Mouse (Mus musculus) natural killer cell, adult 2 months (primary cell): Measurements from ENCODE around the gene Maml3.

Experiments used
- DNase-seq, 2 experiments: peaks; one replicate each; pipeline ENCODE4 v3.0.0; 2022; ENCODE audit warnings: low spot score in 2 of 2

Maml3 gene

DNA sequence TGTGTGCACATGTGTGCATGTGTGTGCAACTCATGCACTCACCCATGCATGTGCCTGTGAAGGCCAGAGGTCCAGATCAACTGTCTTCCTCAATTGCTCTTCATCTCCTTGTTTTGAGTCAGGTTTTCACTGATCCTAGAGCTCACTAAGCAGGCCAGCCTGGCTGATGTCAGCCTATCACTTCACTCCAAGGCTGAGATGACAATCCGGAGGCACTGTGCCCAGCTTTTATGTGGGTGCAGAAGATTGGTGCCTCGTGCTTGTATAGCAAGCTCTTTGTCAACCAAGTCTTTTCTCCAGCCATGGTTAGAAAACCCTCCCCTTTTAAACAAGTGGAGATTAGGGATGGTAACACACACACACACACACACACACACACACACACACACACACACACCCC is 146.1 kb downstream of the Maml3 start:
- no peak for DNase-seq

DNA sequence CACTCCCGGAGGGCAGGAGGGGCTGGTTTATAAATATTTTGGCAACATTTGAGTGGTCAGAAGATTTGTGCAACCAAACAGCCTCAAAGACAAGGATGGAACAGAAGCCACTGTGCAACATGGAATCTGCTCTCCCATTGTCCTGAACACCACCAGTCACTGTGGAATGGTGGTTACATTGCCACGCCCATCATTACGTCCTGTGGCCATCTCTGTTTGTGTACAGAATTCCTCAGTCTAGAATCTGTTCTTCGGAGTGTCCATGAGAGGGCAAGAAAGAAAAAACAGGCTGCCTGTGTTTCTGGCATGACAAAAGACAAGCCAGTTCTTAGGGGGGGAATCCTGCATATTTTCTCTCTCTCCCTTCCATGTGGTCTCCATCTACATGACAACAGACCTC is 150.4 kb downstream of the Maml3 start:
- no peak for DNase-seq

DNA sequence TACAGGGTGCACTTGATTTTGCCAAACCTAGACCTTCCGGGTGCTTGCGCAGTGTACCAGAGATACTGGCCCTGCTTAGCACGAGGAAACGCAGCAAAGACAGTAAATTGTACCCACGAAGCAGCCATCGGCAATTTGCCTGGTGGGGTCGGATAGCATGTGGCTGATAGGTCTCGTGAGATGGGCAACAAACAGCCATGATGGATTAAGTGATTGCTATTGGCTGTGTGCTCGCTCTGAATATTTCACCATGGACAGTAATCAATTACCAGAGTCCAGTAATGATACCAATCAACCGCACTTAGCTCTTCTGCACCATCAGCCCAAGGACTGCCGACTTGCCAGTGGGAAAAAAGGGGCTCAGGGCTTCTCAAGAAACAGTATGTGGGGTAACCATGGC is 150.9 kb downstream of the Maml3 start:
- no peak for DNase-seq

DNA sequence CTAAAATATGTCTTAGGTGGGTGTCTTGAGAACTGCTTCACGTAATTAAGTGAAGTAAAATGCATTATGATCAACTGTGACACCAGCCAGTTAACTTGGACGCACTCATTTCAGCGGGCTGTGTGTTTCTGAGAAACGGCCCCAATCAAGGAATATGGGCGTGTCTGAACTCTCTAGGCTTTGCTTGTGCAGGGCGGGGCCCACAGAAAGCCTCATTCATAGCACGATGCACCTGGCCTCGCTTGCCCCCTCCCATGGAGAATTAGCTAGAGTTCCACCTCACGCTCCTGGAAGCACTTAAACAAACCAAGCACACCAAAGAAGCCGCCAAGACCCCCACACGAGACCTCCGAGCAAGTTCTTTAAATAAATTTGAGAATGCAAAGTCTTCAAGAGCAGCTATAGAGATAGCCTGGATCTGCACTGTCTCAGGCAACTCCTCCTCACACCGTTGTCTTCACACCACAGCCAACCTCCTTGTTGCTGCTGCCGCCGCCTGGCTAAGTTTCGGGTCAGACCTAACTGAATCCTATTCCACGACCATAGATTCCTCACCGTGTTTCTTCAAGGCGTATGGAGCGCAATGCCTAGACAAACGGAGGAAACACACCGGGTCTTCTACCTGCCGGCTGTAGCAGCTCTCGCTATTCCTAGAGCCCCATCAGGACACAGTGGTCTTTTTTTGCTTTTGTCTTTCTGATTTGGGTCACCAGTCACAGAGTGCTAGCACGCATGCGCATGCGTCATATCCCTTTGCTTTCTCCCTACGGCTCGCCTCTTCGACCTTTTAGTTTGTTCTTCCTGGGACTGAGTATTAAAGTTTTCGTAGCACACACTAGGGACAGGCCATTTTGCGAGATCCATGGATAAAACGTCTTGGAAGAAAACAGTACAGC is 151.9 kb downstream of the Maml3 start:
- DNase-seq, result no peak

DNA sequence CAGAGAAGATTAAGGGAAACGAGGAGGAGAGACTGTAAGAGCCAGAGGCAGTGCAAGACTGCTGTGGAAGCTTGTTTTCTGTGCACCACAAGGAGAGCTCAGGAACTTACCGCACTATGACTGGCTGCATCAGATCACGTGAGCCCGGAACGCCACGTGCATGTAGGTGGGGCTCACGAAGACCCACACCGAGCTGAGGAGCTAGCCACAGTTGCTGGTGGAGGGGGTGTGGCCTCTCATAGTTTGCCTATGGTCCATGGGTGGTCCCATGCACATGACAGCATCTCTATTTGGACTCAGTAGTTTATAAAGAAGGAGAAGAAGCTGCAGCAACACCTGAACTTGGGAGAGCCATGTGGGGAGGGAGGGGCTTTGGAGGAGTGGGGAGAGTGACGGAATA is 152.6 kb downstream of the Maml3 start:
- DNase-seq, result no peak

DNA sequence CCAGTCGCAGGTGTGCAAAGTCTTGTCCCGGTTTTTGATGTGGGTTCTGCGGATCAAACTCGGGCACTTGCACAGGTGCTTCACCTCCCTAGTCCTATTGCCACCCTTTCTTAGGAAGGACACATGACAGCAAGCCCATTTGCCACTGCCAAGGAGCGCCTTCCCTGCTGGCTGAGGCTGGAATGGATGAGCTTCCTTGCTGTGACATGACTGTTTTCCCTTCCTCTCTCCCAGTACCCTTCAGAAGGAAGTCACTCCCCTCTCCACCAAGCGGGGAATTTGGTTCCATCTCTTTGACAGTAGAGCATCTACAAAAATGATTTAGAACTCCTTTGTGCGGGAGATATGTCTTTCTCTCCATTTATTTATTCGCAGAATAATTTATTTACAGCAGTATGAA is 155.2 kb downstream of the Maml3 start:
- no peak for DNase-seq

DNA sequence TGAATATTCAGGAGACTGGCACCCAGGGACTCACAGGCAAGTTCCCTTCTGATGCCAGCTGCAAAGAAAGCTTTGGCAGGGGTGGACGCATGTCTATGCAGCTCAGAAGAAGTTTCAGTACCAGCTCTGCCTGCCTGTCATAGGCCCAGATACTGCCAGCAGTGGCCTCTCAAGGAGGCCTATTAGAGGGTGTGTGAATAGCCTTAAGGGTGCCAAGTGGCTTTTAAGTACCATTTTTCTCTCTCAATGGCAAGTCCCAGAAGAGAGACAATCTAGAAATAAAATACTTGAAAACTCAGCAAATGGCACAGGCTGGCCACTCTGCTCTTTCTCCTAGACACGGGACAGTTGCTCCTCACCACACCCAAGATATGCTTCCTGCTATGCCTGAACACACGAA is 157.7 kb downstream of the Maml3 start:
- no peak for DNase-seq

DNA sequence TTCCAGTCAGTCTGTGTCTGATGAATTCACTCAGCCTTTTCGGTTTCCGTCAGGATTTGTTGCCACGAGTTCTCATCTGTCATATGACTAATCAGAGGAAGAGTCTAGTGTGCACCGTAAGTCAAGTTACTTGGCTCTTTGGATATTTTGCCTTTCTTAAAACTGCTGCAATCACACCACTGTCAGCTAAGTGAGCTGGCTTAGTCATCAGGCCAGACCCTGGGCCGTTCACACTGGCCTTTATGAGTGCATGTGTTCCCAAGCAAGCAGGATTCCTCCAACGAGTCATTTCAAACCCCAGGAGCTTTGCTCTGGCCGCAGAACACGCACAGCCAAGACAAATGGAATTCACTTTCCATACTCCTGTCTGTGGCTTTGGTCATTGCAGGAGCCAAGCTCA is 161.2 kb downstream of the Maml3 start:
- no peak for DNase-seq

DNA sequence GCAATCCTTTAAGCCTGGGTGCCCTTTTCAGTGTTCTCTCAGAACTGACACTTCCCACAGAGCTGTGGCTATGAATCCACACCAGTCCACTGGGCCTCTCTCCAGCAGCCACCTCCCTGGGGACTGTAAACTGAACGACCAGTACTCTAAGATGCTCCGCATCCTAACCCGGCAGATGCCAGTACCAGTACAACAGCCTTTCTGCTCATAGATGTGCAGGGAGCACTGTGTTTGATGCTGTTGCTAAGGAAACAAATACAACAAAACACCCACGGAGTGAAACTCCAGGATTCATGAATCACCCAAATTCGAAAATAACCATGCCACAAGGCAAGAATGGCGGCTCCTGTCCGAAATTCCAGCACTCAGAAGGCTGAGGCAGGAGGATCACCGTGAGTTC is 163.1 kb downstream of the Maml3 start:
- no peak for DNase-seq

DNA sequence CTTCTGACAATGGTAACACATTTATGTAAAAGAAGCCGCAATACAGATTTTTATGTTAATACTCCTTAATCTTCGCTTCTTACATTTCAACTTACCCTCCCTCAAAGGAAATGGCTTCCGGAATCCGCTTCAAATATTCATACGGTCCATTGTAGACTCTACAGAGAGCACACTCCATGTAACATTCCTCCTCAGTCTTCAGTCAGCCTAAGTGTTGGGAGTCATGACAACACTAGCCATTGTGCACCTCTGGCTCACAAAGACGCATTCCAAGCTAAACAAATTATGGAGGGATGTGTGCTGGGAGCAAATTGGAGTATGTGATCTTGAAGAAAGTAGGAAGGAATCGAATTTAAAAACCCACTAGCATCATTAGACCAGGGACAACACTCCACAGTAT is 165.0 kb downstream of the Maml3 start:
- no peak for DNase-seq

DNA sequence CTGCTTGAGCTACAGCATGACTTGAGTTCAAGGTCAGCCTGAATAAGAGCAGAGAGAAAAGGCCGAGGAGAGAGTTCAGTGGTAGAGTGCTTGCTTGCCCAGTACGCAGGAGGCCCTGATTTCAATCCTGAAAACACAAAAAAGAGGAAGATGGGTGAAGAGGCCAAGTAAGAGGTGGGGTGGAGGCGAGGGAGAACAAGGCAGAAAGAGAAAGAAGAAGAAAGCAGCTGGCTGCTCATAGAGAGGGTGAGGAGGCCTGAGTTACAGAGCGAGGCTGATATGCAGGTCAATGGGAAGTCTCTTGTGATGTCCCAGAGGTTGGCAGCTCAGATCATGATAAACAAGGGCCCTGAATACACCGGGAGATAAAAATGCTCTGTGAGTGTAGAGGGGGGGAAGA is 165.8 kb downstream of the Maml3 start:
- DNase-seq, result no peak

DNA sequence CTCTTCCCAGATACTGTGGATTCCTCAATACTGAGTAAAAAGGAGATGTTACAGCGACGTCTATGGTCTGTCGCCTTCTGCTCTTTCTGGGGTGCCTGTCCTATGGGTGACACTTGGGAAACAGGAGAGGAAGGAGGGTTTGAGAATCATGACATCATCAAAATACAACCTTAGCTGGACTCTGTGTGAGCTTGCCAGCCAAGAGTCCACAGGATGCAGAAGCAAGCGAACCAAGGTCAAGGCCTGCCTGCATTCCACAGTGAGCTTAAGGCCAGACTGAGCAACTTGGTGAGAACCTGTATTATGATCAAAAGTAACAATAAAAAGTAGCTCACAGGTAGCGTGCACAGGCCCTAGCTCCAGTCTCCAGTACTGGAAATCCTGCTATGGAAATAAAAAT is 167.7 kb downstream of the Maml3 start:
- no peak for DNase-seq

DNA sequence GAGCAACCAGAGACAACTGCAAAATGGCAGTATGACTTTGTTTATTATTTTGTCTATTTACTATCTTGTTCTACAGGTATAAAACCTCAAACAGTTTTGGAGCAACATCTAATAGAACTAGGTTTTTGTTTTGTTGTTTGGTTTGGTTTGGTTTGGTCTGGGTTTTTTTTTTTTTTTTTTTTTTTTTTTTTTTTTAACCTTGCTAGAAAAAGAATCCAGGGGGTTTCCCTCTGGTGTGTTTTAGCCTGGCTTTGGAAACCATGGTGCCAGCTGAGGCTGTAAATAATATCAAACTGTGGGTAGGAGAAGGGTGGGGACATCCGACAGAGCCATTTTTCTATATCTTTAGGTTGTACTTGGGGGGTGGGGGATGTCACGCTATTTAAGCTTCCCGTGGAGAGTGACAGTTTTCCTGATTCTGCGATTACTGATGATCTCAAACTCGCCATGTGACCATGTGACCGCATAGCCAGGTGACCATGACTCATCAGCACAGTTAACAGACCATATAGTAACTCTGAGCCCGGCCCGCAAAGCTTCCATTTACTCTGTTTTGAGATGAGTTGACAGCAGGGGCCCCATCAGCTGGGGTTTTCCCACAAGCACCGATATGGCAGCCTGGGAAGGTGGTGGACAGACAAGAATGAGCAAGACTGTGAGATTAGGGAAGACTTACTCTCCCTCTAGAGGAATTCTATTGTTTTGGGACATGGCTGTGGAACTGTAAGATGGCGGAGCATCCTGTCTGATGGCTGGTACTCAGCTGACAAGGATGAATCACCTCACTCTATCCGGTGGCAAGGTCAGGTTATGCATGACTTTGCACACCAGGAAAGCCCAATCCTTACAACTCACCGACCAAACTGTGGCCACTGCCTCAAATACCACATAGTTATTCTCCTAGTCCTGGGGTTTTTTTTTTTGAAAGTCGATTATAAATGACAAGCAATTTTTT is 170.1 kb downstream of the Maml3 start:
- DNase-seq, result peak in 1 of 2 experiments; percentile 11

DNA sequence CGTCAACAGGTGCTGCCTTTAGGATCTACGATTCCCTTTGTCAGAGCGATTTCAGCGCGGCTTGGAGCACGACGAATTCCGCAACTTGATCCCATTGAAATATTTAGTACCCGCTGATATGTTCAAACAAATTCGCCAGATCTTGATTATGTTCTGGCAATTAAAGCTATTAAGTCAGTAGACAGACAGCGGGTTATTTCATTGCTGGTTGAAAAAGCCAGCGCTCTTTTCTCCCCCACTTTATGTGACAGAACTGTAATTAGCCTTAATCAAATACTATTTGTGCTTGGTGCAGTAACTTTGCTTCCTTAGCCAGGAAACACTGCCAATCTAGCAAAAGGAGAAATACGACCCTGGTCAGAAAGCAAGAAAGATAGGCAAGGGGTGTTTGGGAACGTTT is 176.7 kb downstream of the Maml3 start:
- no peak for DNase-seq

DNA sequence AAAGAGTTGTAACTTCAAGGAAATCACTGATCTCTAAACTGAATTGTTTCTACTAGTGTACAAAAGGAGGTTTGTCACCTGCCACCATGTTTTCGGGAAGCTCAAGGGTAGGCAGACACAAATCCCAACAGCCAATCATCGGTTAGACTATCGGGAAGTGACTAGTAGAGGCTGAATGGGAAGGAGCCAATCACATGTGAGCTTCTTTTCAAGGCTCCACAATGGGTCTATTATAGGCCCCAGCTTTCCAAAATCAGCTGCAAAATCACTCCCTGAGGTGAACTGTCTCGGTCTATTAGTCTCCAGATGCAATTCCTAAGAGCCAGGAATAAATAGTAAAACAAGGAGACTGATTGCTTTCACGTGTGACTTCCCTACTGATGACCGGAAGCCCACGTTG is 177.3 kb downstream of the Maml3 start:
- DNase-seq, result no peak

DNA sequence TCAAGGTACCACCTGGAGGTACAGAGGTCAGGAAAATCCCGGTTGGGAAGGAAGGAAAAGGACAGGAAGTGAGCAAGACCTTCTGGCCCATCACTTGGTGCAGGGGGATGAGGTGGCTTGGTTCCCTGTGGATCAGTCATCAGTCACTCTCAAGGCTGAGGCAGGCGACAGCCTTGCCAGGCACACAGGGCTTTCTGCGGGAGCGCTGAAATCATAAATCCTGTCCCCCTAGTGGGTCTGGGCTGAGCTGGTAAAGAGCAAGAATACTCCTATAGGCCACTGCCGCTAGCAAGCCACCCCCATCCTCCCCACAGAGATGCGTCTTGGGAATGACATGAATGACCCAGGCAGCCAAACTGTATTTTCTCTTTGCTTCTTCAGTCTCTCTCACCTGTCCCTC is 177.8 kb downstream of the Maml3 start:
- DNase-seq, result no peak

DNA sequence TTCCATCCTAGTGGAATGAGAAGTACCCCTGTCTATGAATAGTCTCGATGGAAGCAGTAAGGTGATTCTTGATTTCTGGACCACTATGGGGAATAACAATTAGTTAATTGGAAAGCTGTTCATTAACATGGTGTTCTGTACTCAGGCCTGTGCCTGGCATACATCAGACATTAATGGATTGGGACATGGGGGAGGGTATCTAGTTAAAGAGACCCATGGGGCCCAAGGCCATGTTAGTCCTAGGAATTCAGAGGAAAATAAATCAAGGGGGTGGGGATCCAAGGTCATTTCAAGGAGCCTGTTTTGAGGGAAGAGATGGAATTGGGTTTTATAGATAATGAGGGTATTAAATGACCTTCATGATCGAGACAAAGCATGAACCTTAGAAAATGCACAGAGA is 179.1 kb downstream of the Maml3 start:
- DNase-seq, result no peak

DNA sequence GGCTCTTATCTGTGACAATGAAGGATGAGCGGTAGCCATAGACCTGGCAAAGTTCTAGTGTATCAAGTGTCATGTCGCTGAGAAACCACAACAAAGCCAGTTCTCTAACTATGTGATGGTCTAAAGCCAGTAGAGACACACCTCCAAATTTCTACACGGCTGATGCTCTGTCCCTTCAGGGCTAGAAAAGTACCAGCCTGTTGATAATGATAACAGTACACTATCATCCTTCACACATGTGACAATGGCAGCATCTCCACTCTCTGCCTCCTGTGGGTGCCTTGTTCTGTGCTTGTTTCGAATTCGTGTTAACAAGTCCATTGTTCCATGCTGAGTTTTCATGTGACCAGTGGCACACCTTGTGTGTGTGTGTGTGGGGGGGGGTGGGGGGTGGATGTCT is 180.2 kb downstream of the Maml3 start:
- no peak for DNase-seq

DNA sequence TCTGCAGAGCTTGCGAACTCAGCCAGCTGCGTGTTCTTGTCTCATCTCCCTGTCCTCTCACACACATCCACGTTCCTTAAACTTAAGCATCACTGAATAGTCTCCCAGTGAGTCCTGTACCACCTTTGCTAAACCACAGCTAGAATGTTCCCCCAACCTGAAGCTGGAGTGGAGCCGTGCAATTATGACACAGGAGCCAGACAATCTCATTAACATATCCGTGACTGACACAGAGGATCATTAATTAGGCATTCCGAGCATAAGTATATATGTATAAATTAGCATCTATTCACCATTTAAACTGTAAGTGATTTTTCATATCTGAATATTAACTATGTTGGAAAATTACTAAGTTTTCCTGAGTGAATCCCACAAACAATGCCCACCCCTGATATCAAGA is 181.1 kb downstream of the Maml3 start:
- DNase-seq, result no peak

DNA sequence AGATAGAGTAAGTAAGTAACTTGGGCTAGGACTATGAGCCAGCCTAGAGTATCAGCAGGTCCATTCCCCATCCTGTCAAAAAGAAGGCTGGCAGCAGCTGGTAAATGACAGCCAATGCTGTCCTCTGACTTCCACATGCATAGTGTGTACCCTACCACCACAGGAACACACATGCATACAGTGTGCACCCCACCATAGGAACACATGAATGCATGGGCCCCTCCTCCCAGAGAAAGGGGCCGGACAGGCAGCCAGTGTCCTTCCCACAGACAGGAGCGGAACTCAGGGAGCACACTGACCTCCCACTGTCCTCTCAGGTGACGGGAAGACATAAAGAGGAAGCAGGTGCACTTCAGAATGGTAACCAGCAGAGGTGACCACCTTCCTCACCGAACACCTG is 188.0 kb downstream of the Maml3 start:
- no peak for DNase-seq

DNA sequence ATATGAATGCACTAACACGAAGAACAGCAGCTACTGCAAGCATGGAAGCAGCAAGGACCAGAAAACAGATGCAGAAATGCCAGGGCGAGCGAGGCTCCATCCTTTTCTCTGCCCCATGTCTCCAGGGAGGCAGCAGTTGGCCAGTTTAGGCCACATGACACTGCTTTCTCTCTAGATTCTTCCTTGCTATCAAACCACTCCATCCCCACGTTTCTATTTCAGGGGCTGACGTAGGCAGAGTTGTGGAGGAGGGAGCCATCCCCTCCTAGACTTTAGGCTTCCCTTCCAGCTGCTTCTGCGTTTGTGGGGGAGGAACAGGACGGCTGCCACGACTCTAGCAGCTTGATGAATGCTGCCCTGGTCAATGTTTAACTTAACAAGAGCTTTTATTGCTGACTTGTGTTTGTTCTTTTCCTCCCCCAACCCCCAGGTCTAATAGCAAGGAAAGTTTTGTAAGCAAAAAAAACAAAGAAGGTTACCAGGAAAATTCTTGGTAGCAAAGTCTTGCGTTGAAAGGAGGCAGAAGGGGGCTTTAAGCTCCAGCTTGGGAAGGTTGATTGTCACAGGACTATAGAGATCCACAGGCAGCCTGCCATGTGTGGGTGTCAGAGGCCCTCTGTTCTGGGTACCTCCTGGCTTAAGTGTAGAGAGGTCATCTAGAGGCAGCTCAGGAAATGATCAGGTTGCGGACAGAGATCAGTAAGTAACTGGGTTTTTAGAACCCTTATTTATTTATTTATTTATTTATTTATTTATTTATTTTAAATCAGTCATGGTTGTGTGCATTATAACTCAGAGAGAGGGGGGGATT is 188.6 kb downstream of the Maml3 start:
- DNase-seq, result no peak

DNA sequence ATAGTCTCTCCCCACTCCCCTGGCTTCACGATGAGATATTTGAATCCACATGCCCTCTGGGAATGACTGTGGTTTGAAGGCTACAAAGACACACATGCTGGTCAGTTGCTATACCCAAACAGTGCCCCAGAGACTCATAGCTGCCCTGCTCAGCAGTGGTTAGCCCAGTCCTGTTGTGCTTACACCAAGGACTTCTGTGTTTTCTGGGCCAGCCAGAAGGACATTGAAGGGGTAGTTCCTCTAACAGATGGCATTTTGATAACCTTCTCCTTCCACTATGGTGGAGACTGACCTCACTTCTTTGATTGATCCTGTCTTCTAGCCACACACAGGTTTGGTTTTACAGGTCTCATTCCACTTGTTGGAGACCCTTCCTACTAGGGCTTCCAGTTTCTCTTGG is 189.5 kb downstream of the Maml3 start:
- DNase-seq, result no peak
